Mouse (Mus musculus) right cerebral cortex, adult 18-20 months (tissue): ENCODE measurements at regions not wholly inside any gene's neighbourhood (a gene's known extent, or its start where the extent isn't known, plus 50 kb on each side); places are given as distances from the start of the nearest gene placed in this dataset.
"Not testable (repeated sequence)": the region's sequence is repeated elsewhere in the genome, so short reads cannot be mapped to it uniquely, and the experiment has no call there.

Source experiments
- DNase-seq: peaks from one replicate; pipeline ENCODE4 v3.0.0; 2022; ENCODE audit warnings: mixed read lengths

- no peak for DNase-seq
These were observed 67.2 kb downstream of the Qdpr start for GRCm38 (mm10) chr5:45382804-45383203.

DNA sequence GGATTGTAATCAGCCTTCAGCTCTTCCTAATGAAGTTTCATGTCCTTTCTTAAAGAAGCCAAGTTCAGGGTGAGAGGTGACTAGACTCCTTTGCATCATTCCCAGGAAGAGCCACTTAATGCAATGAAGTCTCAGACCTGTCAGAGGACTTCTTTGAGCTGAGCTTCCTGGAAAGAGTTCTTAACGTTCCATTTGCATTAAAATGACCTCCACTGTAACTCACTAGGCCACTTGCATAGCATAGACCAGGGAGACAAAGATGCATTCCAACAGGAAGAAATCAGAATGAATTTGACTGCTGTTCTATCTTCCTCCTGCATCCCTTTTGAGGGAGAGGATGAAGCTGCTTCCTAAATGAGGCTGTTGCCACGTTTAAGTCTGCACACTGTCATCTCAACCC lies 71.5 kb downstream of the Qdpr start:
- no peak for DNase-seq

DNA sequence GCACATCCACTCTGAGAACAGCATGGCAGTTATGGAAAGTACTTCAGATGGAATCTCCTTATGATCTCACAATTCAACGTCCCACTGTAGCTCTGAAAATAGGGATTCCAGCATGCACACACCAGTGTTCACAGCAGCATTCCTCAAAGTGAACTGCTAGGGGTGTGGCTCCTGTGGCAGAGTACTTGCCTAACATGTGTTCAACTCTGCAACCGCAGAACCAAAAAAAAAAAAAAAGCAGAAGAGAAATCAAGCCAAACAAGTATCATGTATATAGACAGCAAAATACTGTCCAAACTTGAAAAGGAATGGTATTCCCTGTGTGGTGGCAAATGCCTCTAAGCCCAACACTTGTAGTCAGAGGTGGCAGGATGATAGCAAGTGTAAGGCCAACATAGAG lies 77.0 kb downstream of the Qdpr start:
- DNase-seq = no peak

GRCm38 (mm10) chr5:45368451-45368850 lies 81.6 kb downstream of the Qdpr start:
- no peak for DNase-seq

DNA sequence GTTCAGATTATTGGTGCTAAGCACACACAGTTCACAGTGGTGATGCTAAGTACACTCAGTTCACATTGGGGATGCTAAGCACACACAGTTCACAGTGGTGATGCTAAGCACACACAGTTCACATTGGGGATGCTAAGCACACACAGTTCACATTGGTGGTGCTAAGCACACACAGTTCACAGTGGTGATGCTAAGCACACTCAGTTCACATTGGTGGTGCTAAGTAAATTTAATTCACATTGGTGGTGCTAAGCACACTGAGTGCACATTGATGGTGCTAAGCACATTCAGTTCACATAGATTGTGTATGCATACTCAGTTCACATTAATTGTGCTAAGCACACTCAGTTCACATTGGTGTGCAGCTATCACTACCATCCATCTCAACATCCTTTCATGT lies 89.8 kb downstream of the Qdpr start:
- no peak for DNase-seq

- no peak for DNase-seq
These were observed 109.6 kb downstream of the Qdpr start for GRCm38 (mm10) chr5:45340411-45340810.

DNA sequence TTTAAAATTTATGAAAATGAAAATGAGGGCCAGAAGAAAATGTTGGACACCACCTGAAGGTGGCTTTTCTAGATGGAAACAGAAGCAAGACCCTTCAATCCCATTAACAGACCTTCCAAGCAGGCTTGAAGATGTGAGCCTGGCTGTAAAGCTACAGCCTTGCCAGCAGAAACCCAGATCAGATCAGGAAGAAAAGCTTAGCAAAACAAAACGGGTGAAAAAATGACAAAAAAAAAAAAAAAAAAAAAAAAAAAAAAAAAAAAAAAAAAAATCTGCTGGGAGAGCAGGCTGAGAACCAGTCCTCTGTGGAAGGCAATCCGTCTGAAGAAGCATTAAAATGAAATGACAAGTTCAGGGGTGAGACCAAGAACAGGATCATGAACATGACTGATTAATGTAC lies 113.2 kb downstream of the Qdpr start:
- no peak for DNase-seq

GRCm38 (mm10) chr5:45324468-45324867 lies 125.6 kb downstream of the Qdpr start:
- DNase-seq = not testable (repeated sequence)

DNA sequence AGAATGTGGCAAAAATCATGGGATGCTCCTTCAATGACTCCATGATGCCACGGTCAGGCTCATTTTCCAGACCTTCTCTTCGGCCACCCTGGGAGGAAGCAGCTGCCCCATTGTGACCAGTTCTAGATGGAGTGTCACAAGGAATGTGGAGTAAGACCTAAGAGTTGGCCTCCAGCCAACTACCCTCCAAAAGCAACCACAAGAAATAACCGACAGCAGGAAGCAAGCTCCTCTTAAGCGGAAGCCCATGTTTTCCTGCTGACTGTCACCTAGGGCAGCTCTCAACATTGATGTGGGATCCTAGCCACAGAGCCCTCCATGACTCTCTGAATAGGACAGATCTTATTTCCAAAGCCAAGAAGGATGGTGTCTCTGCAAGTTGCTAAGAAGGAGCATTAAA lies 126.5 kb downstream of the Qdpr start:
- no peak for DNase-seq

- DNase-seq = no peak
These were observed 132.0 kb downstream of the Qdpr start for GRCm38 (mm10) chr5:45318026-45318425.

DNA sequence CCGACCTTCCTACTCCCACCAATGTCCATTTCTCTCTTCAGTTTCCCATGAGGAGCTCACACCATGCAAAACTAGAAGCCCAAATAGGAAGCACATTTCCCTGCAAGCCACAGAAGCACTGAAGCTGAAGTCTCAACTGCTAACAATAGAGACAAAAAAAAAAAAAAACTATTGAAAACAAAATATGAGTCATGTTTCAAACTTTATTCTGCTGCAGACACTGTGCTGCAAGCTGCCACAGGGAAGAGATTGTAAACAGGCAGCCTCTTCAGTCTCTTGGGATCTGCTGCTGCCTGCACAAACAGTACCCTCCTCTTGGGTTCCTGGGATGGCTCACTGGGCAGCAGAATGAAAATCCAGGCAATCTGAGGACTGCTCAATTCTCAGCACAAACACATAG lies 148.9 kb downstream of the Qdpr start:
- peak; percentile 12 for DNase-seq

DNA sequence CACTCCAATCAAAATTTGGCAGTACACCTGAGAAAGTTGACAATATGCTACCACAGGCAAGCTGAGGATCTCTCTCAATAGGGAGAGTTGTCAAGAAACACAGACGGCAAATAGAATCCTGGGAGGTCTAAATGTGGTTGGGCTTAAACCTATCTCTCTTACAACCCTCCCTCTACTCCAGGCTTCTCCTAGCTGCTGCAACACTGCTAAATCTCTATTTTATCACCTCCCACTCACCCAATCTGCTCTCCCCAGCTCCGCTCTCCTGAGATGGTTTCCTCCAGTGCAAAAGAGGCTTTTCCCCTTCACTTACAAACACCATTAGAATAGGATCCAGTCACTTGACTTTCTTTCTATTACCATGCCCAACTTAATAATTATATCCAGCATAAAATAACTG lies 151.2 kb downstream of the Qdpr start:
- DNase-seq = peak; percentile 85

DNA sequence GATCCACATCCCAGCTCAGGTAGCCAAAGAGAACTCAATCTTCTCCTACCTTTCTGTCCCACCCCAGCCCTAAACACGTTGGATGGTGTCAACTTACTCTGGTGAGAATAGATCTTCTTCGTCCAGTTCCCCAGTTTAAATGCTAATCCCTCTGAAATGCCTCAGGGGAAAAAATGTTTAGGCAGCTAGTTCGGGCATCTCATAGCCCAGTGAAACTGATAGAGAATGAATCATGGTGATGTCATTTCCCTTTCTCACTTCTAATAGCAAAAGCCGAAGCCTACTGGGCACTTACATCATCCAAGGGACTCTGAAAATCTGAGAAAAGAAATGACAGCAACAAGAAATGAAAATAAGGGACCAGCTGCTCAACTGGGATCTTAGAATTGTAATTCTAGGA lies 154.9 kb downstream of the Qdpr start:
- DNase-seq = no peak

GRCm38 (mm10) chr5:45292833-45293546 lies 157.0 kb downstream of the Qdpr start:
- no peak for DNase-seq

GRCm38 (mm10) chr5:45292383-45292782 lies 157.7 kb downstream of the Qdpr start:
- no peak for DNase-seq

DNA sequence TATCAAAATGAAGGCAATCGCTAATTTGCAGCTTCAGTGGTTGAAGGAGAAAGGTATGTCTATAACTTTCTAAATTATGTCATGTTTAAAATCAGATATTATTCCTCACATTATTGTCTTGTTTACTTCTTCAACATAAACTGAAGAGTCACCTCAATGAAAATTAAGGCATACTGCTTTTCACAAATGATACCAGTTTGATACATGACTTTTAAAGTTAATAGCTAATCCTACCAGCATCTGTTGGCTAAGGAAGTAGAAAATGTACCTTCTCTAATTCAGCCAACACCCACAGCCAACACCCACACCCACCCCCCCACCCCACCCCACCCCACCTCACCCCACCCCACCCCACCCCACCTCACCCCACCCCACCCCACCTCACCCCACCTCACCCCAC lies 158.3 kb downstream of the Qdpr start:
- no peak for DNase-seq

DNA sequence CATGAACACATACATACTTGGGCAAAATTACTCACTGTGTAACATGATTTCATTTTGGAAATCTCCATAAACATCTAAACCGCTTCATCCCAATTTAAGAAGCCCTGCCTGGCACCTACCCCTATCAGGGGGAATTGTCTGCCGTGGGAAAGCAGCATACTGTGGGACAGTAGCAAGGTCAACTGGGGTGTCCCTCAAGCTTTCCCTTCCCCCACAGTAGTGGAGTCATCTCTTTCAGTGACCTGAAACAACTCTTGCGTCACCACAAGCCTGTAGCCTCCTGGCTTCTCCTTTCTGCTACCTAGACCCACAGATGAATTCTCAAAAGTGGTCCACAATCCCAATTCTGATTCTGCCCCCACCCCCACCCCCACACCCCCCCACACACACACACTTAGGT lies 158.8 kb downstream of the Qdpr start:
- no peak for DNase-seq

DNA sequence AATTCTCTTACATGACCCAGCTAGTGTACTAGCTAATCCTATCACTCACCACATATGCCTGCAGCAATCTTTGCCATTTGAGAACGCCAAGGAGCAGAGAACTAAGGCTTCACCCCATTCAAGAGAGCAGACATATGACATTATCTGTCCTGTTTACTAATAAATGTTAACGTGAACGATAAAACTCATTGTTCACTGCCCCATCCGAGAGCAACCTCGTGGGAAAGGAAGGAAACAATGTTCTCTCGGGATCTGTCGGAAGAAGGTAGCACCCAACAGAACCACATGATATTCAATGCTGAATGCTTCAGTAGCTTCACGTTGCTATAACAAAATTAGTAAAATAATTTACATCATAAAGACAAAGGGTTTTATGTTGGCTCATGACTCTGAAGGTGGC lies 163.6 kb downstream of the Qdpr start:
- DNase-seq = no peak

GRCm38 (mm10) chr5:45284680-45285079 lies 165.4 kb downstream of the Qdpr start:
- no peak for DNase-seq

DNA sequence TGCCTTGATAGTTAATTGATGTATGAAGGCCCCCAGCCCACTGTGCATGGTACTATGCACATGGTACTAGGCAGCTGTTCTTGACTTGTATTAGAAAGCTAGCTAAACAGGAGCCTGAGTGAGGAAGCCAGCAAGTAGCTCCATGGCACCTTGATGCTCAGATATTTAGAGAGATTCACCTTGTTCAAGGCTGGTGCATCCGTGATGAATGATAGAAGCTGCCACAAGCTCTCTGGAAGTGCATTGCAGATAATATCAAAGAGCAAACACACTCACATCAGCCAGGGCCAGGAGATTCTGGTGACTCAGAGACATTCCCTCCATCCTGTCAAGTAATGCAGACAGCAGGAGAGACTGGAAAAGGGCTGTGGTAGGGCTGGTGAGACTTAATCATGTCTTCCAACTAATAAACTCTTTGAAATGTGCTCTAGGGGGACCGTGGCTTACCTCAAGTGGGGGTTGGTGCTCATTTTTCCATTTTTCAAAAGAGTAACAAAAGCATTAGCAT lies 166.1 kb downstream of the Qdpr start:
- no peak for DNase-seq

GRCm38 (mm10) chr5:45282207-45282930 lies 167.7 kb downstream of the Qdpr start:
- DNase-seq = no peak

DNA sequence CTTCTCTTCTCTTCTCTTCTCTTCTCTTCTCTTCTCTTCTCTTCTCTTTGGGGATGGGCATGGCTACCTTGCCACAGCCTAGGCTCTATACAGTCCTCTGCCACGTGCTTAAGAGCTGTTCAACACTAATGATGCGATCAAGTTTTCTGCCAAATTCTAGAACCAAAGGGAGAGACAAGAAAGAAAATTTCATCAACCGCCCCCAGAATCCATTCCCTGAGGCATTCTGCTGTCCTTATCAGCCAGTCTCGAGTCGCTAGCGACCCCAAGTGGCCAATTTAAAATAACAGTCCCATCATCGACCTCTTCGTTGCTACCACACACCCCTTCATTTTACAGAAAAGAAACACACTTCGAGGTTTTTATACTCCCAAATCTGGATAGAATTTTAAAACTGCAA lies 171.5 kb downstream of the Qdpr start:
- DNase-seq = peak; percentile 86

- DNase-seq = no peak
These were observed 172.0 kb downstream of the Qdpr start for GRCm38 (mm10) chr5:45278005-45278432.

- no peak for DNase-seq
These were observed 179.4 kb downstream of the Qdpr start for GRCm38 (mm10) chr5:45270679-45271078.
